Mouse (Mus musculus) mouse embryonic stem cell (cell line): ENCODE measurements around the gene Taf1.
"Not testable (repeated sequence)": the region's sequence is repeated elsewhere in the genome, so short reads cannot be mapped to it uniquely, and the experiment has no call there.

ENCODE experiments used
- in situ Hi-C, 2 experiments: fragments of 300-500 bp; cut with MboI; formaldehyde crosslinking; loops; 1 replicate in 1 of 2; 3 replicates in 1 of 2; pipeline ENCODE4 v1.14.3; 2019 to 2020; ENCODE audit warnings: low sequenced_read_pairs in 2 of 2, low pct_unique_long_range_greater_than_20kb in 1 of 2, mixed read lengths in 1 of 2; ENCODE audit not compliant: unreplicated experiment in 1 of 2

Taf1 gene

DNA sequence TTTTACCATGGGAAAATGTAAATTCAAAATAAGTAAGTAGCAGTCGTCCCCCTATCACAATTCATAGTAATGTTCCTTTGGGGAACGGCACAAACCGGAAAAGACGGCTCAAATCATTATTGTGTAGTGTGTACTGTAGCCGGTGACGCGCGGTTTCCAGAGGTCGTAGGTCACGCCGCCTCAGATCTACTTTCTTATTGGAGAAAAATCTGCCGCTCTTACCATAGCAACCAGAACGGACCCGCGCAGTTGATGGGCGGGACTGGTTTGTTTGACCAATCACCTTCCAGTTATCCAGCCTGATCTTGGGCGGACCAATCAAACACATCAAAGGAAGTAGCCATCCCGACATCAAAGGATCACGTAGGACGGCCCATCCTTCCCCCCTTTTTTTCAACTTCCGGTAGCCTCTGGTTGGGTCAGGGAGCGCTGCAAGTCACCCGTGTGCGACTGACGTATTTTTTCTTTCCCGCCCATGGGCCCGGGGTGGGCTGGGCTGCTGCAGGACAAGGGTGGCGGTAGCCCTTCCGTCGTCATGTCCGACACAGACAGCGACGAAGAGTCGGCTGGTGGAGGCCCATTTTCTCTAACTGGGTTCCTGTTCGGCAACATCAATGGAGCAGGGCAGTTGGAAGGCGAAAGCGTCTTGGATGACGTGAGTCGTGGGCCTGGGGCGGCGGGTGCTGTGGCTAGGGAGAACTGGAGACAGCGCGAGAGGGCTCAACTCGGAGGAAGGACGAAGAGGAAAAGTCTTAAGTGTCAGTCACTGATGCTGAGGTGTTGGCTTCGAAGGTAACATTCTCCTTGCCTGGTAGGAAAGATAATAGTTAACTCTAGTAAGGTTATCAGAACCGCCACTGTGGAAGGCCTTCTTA is at the start of gene Taf1:
Gene Taf1, plus strand, starts transcription at position 388 of the 875 bp plus-strand sequence.
- in situ Hi-C loops = no loop called here

DNA sequence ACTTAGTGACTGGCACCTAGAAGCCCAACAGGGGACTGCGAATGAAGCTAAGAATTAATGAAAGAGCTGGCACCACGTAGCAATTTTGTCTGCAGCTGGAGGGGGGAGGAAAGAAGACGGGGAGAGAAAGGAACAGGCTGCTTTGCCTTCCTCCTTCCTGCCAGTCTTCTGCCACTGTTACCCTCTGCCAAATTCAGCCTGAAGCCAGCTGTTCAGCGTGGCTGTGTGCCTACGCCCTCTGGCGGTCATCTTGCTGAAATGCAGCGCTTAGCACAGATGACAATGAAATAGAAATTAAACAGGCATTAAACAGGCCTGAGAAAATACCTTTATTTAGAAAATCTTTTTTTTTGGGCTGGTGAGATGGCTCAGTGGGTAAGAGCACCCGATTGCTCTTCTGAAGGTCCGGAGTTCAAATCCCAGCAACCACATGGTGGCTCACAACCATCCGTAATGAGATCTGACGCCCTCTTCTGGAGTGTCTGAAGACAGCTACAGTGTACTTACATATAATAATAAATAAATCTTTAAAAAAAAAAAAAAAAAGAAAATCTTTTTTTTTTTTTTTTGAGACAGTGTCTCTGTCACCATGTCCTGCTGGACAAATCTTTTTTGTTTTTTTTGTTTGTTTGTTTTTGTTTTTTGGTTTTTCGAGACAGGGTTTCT is 45.9 kb upstream of the Taf1 start:
- in situ Hi-C loops = not testable (repeated sequence)

DNA sequence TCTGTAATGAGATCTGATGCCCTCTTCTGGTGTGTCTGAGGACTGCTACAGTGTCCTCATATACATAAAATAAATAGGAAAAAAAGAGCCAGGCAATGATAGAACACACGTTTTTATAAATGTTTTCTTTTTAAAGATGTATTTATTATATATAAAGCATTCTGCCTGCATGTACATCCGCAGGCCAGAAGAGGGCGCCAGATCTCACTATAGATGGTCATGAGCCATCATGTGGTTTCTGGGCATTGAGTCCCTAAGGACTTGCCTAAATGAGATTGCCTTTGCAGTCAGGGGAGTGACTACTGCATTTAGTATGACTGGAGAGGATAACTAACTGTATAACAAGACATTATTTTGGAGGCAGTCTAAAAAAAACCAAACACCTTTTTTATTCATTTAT is 27.9 kb upstream of the Taf1 start:
- in situ Hi-C loops = loop anchor here in 1 of 2 experiments (25.0 kb wide), 1 partner anchor 417 kb away; the partner anchor contains the start of gene Slc7a3

DNA sequence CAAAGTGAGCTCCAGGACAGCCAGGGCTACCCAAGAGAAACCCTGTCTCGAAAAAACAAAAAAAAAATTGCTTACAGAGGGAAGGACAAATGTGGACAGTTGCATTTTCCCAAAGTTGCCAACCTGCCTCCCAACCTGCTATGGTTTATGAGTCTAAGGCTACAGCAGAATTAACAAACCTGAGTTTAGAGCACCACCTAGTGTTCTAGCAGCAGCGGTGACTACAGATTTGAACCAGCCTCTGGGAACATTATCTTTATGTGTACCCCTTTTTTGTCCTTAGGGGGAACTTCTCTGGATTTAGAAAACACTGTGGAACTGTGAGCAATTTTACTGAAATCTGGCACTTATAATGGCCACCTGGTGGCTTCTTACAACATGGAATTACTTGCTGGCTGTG is 16.8 kb upstream of the Taf1 start:
- in situ Hi-C loops = loop anchor here in 1 of 2 experiments (25.0 kb wide), 1 partner anchor 428 kb away; the partner anchor contains the start of gene Slc7a3

DNA sequence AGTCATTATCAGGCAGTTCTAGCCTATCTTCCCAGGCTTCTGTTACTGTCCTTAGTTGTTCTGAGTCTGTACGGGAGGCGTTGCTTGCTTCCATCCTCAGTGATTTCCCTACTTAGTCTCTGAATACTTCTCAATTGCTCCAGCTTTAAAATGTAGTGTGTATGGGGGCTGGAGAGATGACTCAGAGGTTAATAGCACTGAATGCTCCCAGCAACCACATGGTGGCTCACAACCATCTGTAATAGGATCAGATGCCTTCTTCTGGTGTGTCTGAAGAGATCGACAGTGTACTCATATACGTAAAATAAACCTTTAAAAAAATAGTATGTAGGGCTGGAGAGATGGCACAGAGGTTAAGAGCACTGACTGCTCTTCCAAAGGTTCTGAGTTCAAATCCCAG is 14.5 kb upstream of the Taf1 start:
- in situ Hi-C loops = loop anchor here in 1 of 2 experiments (25.0 kb wide), 1 partner anchor 431 kb away; the partner anchor contains the start of gene Slc7a3

DNA sequence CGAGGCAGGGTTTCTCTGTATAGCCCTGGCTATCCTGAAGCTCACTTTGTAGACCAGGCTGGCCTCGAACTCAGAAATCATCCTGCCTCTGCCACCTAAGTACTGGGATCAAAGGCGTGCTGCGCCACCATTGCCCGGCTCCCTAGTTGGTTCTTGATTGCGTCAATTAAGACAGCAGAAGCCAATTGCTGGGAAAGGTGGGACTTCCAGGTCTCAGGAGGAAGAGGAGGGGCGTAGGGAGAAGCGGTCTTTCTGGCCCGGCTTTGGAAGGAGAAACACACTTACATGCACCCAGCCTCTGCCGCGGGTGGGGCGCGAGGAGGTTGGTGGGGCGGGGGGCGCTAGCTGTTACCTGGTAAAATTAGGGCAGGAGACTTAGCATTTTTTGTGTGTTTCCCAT is 10.5 kb upstream of the Taf1 start:
- in situ Hi-C loops = loop anchor here in 1 of 2 experiments (25.0 kb wide), 1 partner anchor 435 kb away; the partner anchor contains the start of gene Slc7a3

DNA sequence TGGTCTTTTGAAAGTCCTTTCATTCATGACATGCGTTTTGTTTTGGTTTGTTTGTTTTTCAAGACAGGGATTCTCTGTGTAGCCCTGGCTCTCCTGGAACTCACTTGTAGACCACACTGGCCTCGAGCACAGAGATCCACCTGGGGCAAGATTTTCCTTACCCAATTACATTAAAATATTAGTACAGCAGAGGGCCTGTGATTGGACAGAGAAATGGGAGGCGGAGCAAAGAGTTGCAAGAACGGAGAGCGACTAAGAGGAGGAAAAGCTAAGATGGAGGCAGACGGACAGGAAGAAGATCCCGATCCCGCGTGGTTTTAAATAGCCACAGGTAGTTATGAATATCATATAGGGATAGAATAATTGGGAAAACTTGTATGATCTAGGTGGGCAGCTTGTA is 5.2 kb upstream of the Taf1 start:
- in situ Hi-C loops = no loop called here

DNA sequence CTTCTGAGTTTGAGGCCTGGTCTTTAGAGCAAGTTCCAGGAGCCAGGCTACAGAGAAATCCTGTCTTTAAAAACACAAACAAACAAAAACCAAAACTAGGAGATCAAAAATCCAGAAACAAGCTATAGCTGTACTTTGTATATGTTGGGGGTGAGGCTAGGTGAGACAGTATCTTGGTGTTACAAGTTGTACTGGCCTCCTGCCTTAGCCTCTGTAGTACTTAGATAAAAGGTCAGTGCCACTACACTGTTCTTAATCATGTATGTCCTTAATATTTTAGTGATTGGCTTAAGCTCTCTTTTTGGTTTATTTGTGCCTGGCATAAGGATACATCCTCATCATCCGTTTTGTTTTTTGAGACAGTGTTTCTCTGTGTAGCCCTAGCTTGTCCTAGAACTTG is 52.9 kb downstream of the Taf1 start:
- in situ Hi-C loops = no loop called here

DNA sequence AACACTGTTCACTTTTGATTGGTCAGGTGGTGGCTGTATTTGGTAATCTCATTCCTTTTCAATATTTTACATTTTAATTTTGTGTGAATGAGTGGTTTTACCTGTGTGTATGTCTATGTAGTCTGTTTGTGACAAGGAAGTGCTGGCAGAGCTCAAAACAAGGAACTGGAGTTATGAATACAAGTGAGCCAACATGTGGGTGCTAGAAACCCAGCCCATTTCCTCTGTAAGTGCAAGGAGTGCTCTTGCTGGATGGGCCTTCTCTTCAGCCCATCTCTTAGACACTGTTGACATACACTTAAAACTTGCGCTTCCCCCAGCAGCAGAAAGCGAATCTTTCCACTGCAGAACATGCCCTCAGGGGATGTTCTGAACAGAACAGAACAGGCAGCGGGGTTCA is 83.6 kb downstream of the Taf1 start:
- in situ Hi-C loops = loop anchor here in 1 of 2 experiments (10.0 kb wide), 2 partner anchors 149 to 319 kb away; no protein-coding TSS in a partner anchor

DNA sequence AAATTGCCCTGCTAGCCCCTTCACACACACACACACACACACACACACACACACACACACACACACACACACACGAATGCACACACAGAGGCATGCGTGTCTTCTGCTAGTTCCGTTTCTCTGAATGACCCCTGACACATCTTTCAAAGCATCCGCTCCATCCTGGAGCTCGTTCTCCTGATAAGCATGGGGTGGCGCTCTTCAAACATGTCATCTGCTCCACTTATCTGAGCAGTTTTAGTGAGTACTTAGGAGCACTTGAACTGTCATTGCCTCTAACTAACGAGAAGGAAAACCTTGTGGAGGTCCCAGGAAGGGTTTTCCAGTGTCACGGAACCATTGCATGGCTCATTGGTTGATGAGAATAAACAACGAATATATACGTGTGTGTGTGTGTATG is 85.4 kb downstream of the Taf1 start:
- in situ Hi-C loops = loop anchor here in 1 of 2 experiments (10.0 kb wide), 2 partner anchors 147 to 317 kb away; no protein-coding TSS in a partner anchor

DNA sequence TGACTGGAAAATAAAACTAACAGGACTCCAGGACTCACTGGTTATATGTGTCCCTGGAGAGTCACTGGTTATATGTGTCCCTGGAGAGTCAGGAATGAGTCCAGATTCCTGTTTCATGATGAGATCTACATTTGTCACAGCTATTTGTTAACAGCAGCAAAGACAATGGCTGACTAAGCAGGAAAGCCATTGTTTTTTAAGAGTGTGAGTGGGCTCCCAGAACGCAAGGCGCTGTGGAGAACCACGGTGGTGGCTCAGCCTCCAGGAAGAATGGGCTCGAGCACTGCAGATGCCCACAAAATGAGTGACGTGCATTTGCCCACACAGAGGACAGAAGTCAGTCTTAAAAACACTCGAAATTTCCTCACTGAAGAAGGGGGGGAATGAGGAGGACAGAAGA is 87.8 kb downstream of the Taf1 start:
- in situ Hi-C loops = no loop called here

DNA sequence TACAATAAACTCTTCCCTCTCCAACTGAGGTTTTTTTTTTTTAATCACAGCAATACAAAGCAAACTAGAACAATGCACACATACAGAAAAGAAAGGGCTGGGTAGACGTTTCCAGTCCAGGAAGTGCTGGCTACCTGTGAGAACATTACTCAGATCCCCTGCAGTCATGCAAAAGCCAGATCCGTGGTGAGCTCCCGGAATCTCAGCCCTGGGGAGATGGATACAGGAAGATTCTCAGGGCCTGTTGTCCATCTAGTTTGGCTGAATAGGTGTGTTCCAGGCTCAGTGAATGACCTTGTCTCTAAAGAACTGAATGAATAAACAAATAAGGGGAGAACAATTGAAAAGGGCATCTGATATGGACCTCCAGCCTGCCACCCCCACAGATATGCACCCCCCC is 90.0 kb downstream of the Taf1 start:
- in situ Hi-C loops = no loop called here

DNA sequence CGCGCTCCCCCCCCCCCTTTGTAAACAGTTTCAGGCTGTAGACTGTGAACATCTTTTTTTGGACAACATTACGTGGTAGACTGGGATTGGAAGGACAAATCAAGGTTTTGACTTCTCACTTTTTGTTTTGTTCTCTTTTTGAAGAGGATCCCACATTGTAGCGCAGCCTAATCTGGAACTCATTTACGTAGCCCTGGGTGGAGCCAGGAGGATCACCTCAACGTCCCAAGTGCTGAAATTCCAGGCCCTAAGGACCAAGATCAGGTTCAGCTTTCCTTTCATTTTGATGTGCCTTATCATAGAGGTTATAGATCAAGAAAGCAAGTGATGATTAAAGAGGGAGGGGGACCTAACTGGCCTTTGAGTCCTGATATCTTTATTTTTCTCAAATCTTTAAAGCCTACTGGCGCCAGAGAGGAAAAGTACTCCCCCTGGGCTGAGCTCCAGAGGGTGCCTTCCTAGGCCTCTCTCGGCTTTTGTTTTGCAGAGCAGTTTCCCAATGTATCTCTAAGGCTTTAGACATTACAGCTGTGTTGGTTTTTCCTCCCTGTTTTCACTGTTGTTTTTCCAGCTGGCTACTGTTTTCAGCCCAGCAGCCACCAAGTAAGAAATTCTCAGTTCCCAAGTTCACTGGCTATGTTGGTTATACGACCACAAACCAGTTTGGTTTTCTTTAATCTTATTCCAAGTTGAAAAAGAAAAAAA is 104.4 kb downstream of the Taf1 start:
- in situ Hi-C loops = no loop called here

DNA sequence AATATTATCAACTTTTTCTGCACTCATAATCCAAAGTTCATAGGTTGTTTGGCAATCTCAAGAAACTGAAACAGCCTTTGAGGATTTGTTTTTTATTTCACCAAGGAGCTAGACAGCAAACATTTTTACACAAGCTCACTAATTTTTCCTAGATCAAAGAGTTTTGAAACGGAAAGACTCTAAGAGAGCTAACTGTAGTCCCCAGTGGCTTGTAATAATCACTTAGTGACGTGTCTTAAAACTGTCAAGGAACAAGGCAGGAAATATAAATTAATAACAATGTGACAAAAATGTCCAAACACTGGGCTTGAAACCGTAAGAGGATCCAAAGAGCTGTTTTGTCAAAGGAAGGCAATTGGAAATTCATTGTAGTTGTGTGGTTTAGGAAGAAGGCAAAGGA is 106.3 kb downstream of the Taf1 start:
- in situ Hi-C loops = no loop called here

DNA sequence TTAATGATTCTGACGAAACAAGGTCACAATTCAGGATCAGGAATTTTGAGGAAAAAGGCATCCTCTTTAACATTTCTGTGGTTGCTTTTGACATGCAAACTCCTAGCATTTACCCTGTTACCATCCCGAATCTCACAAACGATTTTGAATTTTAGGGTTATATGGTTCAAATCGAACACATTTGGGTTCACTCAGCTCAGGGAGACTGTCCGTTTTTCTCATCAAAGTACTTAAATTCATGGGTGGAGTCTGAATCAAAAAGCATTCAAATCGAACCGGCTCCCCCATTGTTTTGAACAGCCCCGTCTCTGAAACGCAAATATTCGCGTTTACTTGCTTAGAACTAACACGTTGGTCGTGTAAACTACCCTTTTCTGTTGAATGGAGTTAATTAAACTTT is 106.8 kb downstream of the Taf1 start:
- in situ Hi-C loops = no loop called here

DNA sequence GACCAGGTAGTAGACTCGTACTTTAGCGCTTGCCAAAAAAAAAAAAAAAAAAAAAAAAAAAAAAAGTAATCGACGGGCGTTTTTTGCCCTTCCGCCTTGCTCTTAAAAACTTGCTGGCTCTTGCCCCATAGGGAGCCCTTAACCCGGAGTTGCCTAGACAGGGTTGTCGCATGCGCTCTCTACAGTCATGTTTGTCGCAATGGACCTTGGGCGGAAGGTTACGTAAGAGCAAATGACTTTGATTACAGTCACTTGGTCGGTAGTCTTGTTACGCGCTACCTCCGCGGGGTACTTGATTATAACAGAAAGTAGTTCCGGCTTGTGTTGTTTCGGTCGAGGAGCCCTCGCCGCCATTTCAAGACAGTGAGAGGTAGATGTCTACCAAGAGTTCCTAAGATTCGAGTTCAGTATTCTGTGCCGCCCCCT is 107.2 kb downstream of the Taf1 start, which contains the start of gene Ogt:
Gene Ogt, plus strand, starts transcription at position 320 of the 426 bp plus-strand sequence.
- in situ Hi-C loops = no loop called here

DNA sequence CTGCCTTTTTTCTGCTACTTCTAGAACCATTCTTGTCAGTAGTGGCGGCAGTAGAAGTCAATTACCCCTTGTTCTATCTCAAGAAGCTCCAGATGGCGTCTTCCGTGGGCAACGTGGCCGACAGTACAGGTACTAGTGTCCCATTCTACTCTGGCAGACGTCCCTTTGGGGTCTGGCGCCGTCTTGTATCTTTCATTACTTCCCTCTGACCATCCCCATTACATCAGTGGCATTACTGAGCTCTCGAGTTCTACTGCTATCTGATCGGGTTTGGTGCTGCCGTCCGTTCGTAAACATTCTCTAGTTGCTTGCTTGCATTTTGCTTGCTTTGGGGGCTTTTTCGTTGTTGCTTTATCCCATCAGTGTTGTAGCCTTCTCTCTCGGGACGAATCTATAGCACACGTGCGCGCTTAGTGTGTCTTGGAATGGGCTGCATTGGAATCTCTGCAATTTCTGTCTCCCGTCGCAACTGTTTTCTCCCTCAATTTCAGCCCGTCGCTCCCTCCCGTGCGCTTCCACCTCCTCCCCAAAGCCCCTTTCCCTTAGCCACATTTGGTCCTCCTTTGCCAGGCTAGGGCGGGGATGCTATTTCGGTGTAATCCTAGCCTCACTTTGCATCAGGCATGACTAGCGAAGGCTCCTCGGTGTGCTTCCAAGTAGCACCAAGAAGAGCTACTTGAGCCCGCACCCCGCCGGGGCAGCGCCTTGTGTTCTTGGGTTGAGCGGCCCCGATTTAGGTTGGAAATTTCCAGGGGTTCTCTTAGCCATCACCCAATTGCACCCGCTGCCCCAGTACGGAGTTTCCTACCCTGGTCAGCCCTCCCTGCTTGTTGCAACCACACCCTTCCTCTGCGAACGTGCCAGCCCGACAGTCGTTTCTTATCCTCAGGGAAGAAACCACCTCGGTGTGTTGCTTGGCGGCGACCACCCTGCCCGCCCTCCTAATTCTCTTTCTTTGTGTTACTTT is 107.9 kb downstream of the Taf1 start:
- in situ Hi-C loops = no loop called here

DNA sequence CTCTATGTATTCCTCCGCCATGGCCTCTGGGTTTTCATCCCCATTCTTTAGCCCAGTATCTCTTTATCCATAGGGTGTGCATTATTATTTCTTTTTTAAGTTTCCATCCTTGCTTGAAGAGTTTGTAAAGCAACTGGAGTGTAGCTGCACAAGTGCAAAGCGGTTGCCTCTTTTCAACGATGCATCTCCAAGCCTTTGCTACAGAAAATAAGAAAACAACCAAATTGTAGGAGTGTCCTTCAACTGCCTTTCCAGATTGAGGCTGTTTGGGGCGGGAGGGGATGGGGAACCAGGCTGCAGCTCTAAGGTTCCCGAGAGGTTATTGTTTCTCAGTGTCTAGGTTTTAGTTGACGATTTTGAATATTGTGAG is 108.6 kb downstream of the Taf1 start:
- in situ Hi-C loops = no loop called here
